Mouse (Mus musculus) liver, adult 2 months (tissue): Measurements from ENCODE around the gene Fam166a. TPM values are rescaled to one million over a fixed set of nuclear protein-coding genes. Genes with fewer than 3 reads are reported as not detected.
A peak's percentile ranks its signal among the peaks of the same experiment; 100 is the strongest.

Experiments
- DNase-seq: peaks from one replicate; pipeline ENCODE4 v3.0.0-alpha.2; 2011; ENCODE audit warnings: low read depth, low spot score; ENCODE audit errors: extremely low read depth
- H3K27ac ChIP-seq: fragments of 200-500 bp; replicated peaks from 2 replicates; pipeline ENCODE4 v1.5.1; 2012; ENCODE audit warnings: low read depth, mild to moderate bottlenecking, control low read depth, inconsistent platforms, low read length; ENCODE audit not compliant: insufficient read depth
- H3K27me3 ChIP-seq: fragments of 200-500 bp; 2 replicates; pipeline ENCODE4 v1.6.1; 2012; ENCODE audit warnings: mild to moderate bottlenecking, moderate library complexity, low read length, inconsistent platforms; ENCODE audit not compliant: control insufficient read depth, insufficient read depth
- H3K36me3 ChIP-seq: fragments of 200-500 bp; 2 replicates; pipeline ENCODE4 v1.6.1; 2012; ENCODE audit warnings: low read length, inconsistent platforms; ENCODE audit not compliant: control insufficient read depth, insufficient read depth
- H3K4me1 ChIP-seq: fragments of 200-500 bp; 2 replicates; pipeline ENCODE4 v1.6.1; 2011; ENCODE audit warnings: low read length; ENCODE audit not compliant: control insufficient read depth, insufficient read depth
- H3K4me3 ChIP-seq: fragments of 200-500 bp; 2 replicates; pipeline ENCODE4 v1.5.1; 2011; ENCODE audit warnings: low read depth, mild to moderate bottlenecking, control low read depth, low read length, moderate library complexity; ENCODE audit not compliant: insufficient read depth
- H3K79me2 ChIP-seq: fragments of 200-500 bp; 2 replicates; pipeline ENCODE4 v1.6.1; 2012; ENCODE audit warnings: inconsistent platforms, mild to moderate bottlenecking, low read length, moderate library complexity; ENCODE audit not compliant: control insufficient read depth, insufficient read depth
- H3K9ac ChIP-seq: fragments of 200-500 bp; 2 replicates; pipeline ENCODE4 v1.6.1; 2012; ENCODE audit warnings: low read depth, mild to moderate bottlenecking, control low read depth, inconsistent platforms, low read length
- CTCF ChIP-seq: fragments of 200-500 bp; IDR thresholded peaks from 2 replicates; pipeline ENCODE4 v1.5.1; 2011; ENCODE audit warnings: low read depth, low read length, control low read depth
- POLR2A ChIP-seq: fragments of 200-500 bp; IDR thresholded peaks from 2 replicates; pipeline ENCODE4 v1.6.1; 2011; ENCODE audit warnings: low read length, control low read depth; ENCODE audit not compliant: insufficient read depth; ENCODE audit errors: extremely low read depth
- WGBS: fragments of 180-500 bp; shearing (Covaris S2); methylation state at CpG from one replicate; pipeline ENCODE4 v1.1.7; 2018; 5-methylcytosine and 5-hydroxymethylcytosine counted together
- polyA plus RNA-seq: library from polyadenylated mRNA; depleted of rRNA; stranded (reverse); fragments of >200 nt; gene quantifications from 2 replicates; pipeline ENCODE4 v1.2.3, GENCODE M21; 2012; rRNA removed
- total RNA-seq: library from RNA; depleted of rRNA; stranded (reverse); fragments of >200 nt; gene quantifications from 2 replicates; pipeline ENCODE4 v1.2.3, GENCODE M21; 2014; rRNA removed

Fam166a gene
- total and polyA plus RNA-seq, 2 experiments = 0.07 TPM; not detected in 1

- Histone ChIP-seq H3K4me3 (no peak overlapping the region), H3K4me1 (peaks cover 17% of the 10 kb centered on the region)
- TF ChIP-seq POLR2A (no peak), CTCF (no peak)
Measured at GRCm38 (mm10) chr2:25264286-25264660, 45.7 kb downstream of the Fam166a start.

DNA sequence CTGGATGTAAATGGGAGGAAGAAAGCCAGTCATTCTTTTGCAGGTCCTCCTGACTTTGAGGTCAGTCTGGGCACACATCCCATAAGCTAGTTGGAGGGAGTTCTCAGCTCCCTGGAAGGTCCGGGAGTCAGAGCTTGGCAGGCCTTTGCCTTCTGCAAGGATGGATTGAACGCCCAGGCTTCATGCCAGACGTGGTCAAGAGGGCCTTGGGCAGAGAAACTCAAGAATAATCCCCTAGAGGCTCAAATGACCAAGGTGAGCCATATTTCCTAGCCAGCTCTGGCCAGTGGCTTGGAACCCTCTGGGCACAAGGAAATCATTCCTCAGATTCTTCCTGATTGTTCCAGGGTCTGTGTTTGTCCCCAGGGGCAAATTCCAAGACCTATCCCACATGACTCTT lies 46.3 kb downstream of the Fam166a start:
- Histone ChIP-seq H3K36me3 (no peaks in the 10 kb centered on the region), H3K4me3 (no peak overlapping the region), H3K4me1 (peaks cover 17% of the 10 kb centered on the region), H3K79me2 (peaks cover 9% of the 10 kb centered on the region; the same call in 1 of the 2 replicates), H3K9ac (no peak overlapping the region), H3K27me3 (no peaks in the 10 kb centered on the region), H3K27ac (no peak overlapping the region)
- DNase-seq = peak; percentile 18
- TF ChIP-seq POLR2A (no peak), CTCF (no peak)
- WGBS = 66% methylated on average over 3 of the region's 3 CpGs

More at GRCm38 (mm10) chr2:25264286-25264660, 45.7 kb downstream of the Fam166a start:
- H3K27me3 ChIP-seq = no peaks in the 10 kb centered on the region
- no peak overlapping the region for H3K27ac ChIP-seq
- DNase-seq = no peak
- WGBS = 85% methylated on average over 5 of the region's 5 CpGs
- H3K9ac ChIP-seq = no peak overlapping the region
- peaks cover 9% of the 10 kb centered on the region; the same call in 1 of the 2 replicates for H3K79me2 ChIP-seq
- H3K36me3 ChIP-seq = no peaks in the 10 kb centered on the region

DNA sequence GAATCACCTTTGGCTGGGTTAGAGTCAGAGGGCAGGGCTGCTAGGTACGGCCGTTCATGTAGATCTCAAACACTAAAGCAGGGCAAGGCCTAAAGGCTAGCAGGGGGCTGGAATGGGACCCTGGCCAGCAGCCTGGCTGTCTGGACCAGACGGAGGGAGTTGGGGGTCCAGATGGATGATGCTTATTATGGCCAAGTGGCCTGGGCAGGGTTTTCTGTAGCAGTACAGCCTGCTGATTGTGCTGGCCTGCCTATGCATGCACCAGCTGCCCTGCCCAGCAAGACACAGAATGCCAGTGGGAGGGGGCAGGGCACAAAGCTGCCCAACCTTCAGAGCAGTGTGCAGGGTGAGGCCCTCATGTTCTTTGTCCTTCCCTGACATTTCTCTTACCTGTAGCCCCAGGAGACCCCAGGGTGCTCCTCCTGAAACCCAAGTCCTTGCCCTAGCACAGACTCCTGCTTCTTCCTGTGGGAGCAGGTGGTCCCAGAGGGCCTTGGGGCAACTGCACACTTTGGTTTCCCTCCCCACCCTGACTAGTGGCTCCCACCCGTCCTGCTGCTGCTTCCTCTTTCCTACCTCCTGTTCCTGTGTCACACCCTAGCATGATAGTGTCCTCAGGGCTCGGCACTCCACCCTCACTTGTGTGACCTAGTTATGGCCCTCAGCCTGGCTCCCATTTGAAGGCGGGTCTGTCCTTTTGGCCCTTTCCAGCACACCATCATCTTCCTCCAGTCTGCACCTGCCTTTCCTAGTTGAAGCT lies 47.5 kb downstream of the Fam166a start:
- Histone ChIP-seq H3K36me3 (no peaks in the 10 kb centered on the region), H3K4me1 (peaks cover 18% of the 10 kb centered on the region), H3K27me3 (no peaks in the 10 kb centered on the region), H3K79me2 (peaks cover 9% of the 10 kb centered on the region; the same call in 1 of the 2 replicates), H3K27ac (no peak overlapping the region), H3K9ac (no peak overlapping the region), H3K4me3 (no peak overlapping the region)
- WGBS = 39% methylated on average over 6 of the region's 6 CpGs
- TF ChIP-seq POLR2A (no peak), CTCF (no peak)
- DNase-seq = peak; percentile 34

GRCm38 (mm10) chr2:25266720-25267119 lies 48.2 kb downstream of the Fam166a start:
- Histone ChIP-seq H3K4me1 (peaks cover 23% of the 10 kb centered on the region), H3K4me3 (no peak overlapping the region), H3K9ac (no peak overlapping the region), H3K36me3 (no peaks in the 10 kb centered on the region), H3K79me2 (peaks cover 9% of the 10 kb centered on the region; the same call in 1 of the 2 replicates), H3K27me3 (no peaks in the 10 kb centered on the region), H3K27ac (no peak overlapping the region)
- DNase-seq = peak; percentile 36
- WGBS = 5% methylated on average over 2 of the region's 2 CpGs
- TF ChIP-seq POLR2A = no peak
- TF ChIP-seq CTCF = no peak

- no peak overlapping the region for H3K9ac ChIP-seq
- no peak overlapping the region for H3K27ac ChIP-seq
Measured at GRCm38 (mm10) chr2:25267241-25267640, 48.7 kb downstream of the Fam166a start.

DNA sequence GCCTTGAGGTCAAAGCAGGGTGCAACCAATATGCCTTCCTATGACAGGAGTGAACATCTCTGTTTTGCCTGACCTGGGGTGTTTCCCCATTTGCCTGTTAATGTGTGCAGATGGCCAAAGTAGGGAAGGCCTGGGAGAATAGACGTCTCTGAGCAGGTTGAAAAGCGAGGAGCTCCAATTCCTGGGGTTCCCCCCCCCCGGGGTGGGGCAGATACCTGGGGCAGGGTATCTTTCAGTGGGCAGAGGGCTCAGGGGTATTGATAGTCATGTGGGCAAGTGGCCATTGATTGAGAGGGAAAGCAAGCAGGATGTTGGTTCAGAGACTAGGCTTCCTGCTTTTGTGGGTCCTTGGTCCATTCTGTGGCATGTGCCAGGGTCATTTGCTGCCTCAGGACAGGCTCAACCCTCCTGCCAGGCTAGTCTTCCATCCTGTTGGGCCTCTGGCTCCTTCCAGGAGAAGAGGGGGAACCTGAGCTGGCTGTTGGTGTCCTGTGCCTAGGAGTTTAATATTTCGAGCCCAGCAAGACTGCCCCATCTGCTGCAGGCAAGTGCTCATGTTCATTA lies 49.3 kb downstream of the Fam166a start:
- H3K4me1 ChIP-seq = peaks cover 25% of the 10 kb centered on the region
- H3K27ac ChIP-seq = no peak overlapping the region
- H3K4me3 ChIP-seq = no peak overlapping the region
- H3K27me3 ChIP-seq = no peaks in the 10 kb centered on the region
- TF ChIP-seq CTCF = no peak
- no peak for TF ChIP-seq POLR2A
- peaks cover 14% of the 10 kb centered on the region; the same call in 1 of the 2 replicates for H3K79me2 ChIP-seq
- no peak overlapping the region for H3K9ac ChIP-seq
- DNase-seq = no peak
- no peaks in the 10 kb centered on the region for H3K36me3 ChIP-seq
- WGBS = 83% methylated on average over 4 of the region's 4 CpGs

More at GRCm38 (mm10) chr2:25267241-25267640, 48.7 kb downstream of the Fam166a start:
- Histone ChIP-seq H3K4me1 (peaks cover 23% of the 10 kb centered on the region), H3K4me3 (no peak overlapping the region), H3K79me2 (peaks cover 9% of the 10 kb centered on the region; the same call in 1 of the 2 replicates), H3K36me3 (no peaks in the 10 kb centered on the region), H3K27me3 (no peaks in the 10 kb centered on the region)
- no peak for TF ChIP-seq POLR2A
- TF ChIP-seq CTCF = no peak
- DNase-seq = no peak

Other genes starting within 250 kb of the Fam166a start
Only the 30 nearest of the 32 such genes appear.
- 71.2 and 76.2 TPM in 2 replicates for gene Nsmf, start 164.4 kb upstream of the Fam166a start, total RNA-seq
- 182 and 219 TPM in 2 replicates for gene Nsmf, start 164.4 kb upstream of the Fam166a start, polyA plus RNA-seq
- gene Entpd8, start 138.4 kb upstream of the Fam166a start, total RNA-seq = 84.8 and 91.8 TPM in 2 replicates
- gene Entpd8, start 138.4 kb upstream of the Fam166a start, polyA plus RNA-seq = 159 and 196 TPM in 2 replicates
- gene Noxa1, start 123.6 kb upstream of the Fam166a start, total RNA-seq = not detected in 2 replicates
- 0.15 TPM in 1 of 2 replicates, not detected in the other for gene Noxa1, start 123.6 kb upstream of the Fam166a start, polyA plus RNA-seq
- 0.74 and 2.1 TPM in 2 replicates for gene Nrarp, start 38.0 kb upstream of the Fam166a start, total RNA-seq
- 1.5 and 1.6 TPM in 2 replicates for gene Nrarp, start 38.0 kb upstream of the Fam166a start, polyA plus RNA-seq
- 4.6 TPM in 2 replicates for gene Tor4a, start 21.9 kb upstream of the Fam166a start, total RNA-seq
- gene Tor4a, start 21.9 kb upstream of the Fam166a start, polyA plus RNA-seq = 4.3 and 7.0 TPM in 2 replicates
- 18.4 and 19.1 TPM in 2 replicates for gene Nelfb, start 7.3 kb upstream of the Fam166a start, total RNA-seq
- 22.4 and 27.5 TPM in 2 replicates for gene Nelfb, start 7.3 kb upstream of the Fam166a start, polyA plus RNA-seq
- gene Stpg3, start 4.1 kb upstream of the Fam166a start, total RNA-seq = not detected in 2 replicates
- gene Stpg3, start 4.1 kb upstream of the Fam166a start, polyA plus RNA-seq = not detected in 2 replicates
- 80.5 and 129 TPM in 2 replicates for gene Tubb4b, start 6.0 kb downstream of the Fam166a start, total RNA-seq
- gene Tubb4b, start 6.0 kb downstream of the Fam166a start, polyA plus RNA-seq = 253 and 254 TPM in 2 replicates
- gene Slc34a3, start 15.6 kb downstream of the Fam166a start, total RNA-seq = not detected in 2 replicates
- not detected in 2 replicates for gene Slc34a3, start 15.6 kb downstream of the Fam166a start, polyA plus RNA-seq
- not detected in 2 replicates for gene Rnf224, start 18.0 kb downstream of the Fam166a start, total RNA-seq
- gene Rnf224, start 18.0 kb downstream of the Fam166a start, polyA plus RNA-seq = not detected in 2 replicates
- gene Rnf208, start 23.5 kb downstream of the Fam166a start, total RNA-seq = not detected in 2 replicates
- 0.27 and 0.48 TPM in 2 replicates for gene Rnf208, start 23.5 kb downstream of the Fam166a start, polyA plus RNA-seq
- not detected in 2 replicates for gene Cysrt1, start 23.7 kb downstream of the Fam166a start, total RNA-seq
- gene Cysrt1, start 23.7 kb downstream of the Fam166a start, polyA plus RNA-seq = 0.17 TPM in 1 of 2 replicates, not detected in the other
- 2.2 and 3.4 TPM in 2 replicates for gene AL732309.1, start 28.1 kb downstream of the Fam166a start, total RNA-seq
- gene AL732309.1, start 28.1 kb downstream of the Fam166a start, polyA plus RNA-seq = 4.0 and 7.3 TPM in 2 replicates
- 13.8 and 14.5 TPM in 2 replicates for gene Tmem203, start 36.7 kb downstream of the Fam166a start, total RNA-seq
- gene Tmem203, start 36.7 kb downstream of the Fam166a start, polyA plus RNA-seq = 38.5 and 43.7 TPM in 2 replicates
- 0.55 and 2.6 TPM in 2 replicates for gene Tprn, start 43.9 kb downstream of the Fam166a start, total RNA-seq
- gene Tprn, start 43.9 kb downstream of the Fam166a start, polyA plus RNA-seq = 4.2 and 4.3 TPM in 2 replicates
- 12.7 and 17.6 TPM in 2 replicates for gene Ssna1, start 53.7 kb downstream of the Fam166a start, total RNA-seq
- gene Ssna1, start 53.7 kb downstream of the Fam166a start, polyA plus RNA-seq = 23.0 and 25.5 TPM in 2 replicates
- gene Anapc2, start 53.7 kb downstream of the Fam166a start, total RNA-seq = 24.0 and 24.6 TPM in 2 replicates
- gene Anapc2, start 53.7 kb downstream of the Fam166a start, polyA plus RNA-seq = 45.8 and 52.1 TPM in 2 replicates
- gene Tmem210, start 69.4 kb downstream of the Fam166a start, total RNA-seq = not detected in 2 replicates
- gene Tmem210, start 69.4 kb downstream of the Fam166a start, polyA plus RNA-seq = not detected in 2 replicates
- gene Lrrc26, start 71.2 kb downstream of the Fam166a start, total RNA-seq = not detected in 2 replicates
- 0.07 and 0.10 TPM in 2 replicates for gene Lrrc26, start 71.2 kb downstream of the Fam166a start, polyA plus RNA-seq
- gene Grin1, start 100.4 kb downstream of the Fam166a start, total RNA-seq = 0.07 TPM in 1 of 2 replicates, not detected in the other
- not detected in 2 replicates for gene Grin1, start 100.4 kb downstream of the Fam166a start, polyA plus RNA-seq
- gene Man1b1, start 113.6 kb downstream of the Fam166a start, total RNA-seq = 17.3 and 19.5 TPM in 2 replicates
- 8.1 TPM in 2 replicates for gene Man1b1, start 113.6 kb downstream of the Fam166a start, polyA plus RNA-seq
- gene Dpp7, start 137.6 kb downstream of the Fam166a start, total RNA-seq = 26.9 and 30.1 TPM in 2 replicates
- gene Dpp7, start 137.6 kb downstream of the Fam166a start, polyA plus RNA-seq = 28.6 and 45.1 TPM in 2 replicates
- gene Uap1l1, start 146.9 kb downstream of the Fam166a start, total RNA-seq = 3.3 and 5.4 TPM in 2 replicates
- 3.0 and 8.1 TPM in 2 replicates for gene Uap1l1, start 146.9 kb downstream of the Fam166a start, polyA plus RNA-seq
- 0.47 TPM in 1 of 2 replicates, not detected in the other for gene Sapcd2, start 153.6 kb downstream of the Fam166a start, total RNA-seq
- gene Sapcd2, start 153.6 kb downstream of the Fam166a start, polyA plus RNA-seq = not detected in 2 replicates
- 0.87 and 0.92 TPM in 2 replicates for gene Entpd2, start 177.1 kb downstream of the Fam166a start, total RNA-seq
- gene Entpd2, start 177.1 kb downstream of the Fam166a start, polyA plus RNA-seq = 5.6 and 9.7 TPM in 2 replicates
- 1.7 and 3.6 TPM in 2 replicates for gene Npdc1, start 180.6 kb downstream of the Fam166a start, total RNA-seq
- gene Npdc1, start 180.6 kb downstream of the Fam166a start, polyA plus RNA-seq = 8.4 and 8.9 TPM in 2 replicates
- 0.13 TPM in 1 of 2 replicates, not detected in the other for gene Fut7, start 204.5 kb downstream of the Fam166a start, total RNA-seq
- gene Fut7, start 204.5 kb downstream of the Fam166a start, polyA plus RNA-seq = 0.07 and 0.21 TPM in 2 replicates
- gene Abca2, start 210.0 kb downstream of the Fam166a start, total RNA-seq = 11.1 and 13.4 TPM in 2 replicates
- 40.9 and 48.7 TPM in 2 replicates for gene Abca2, start 210.0 kb downstream of the Fam166a start, polyA plus RNA-seq
- gene Clic3, start 238.1 kb downstream of the Fam166a start, total RNA-seq = 0.18 and 0.54 TPM in 2 replicates
- gene Clic3, start 238.1 kb downstream of the Fam166a start, polyA plus RNA-seq = 6.2 and 9.2 TPM in 2 replicates
- gene Paxx, start 242.3 kb downstream of the Fam166a start, total RNA-seq = 30.6 and 36.8 TPM in 2 replicates
- 173 and 181 TPM in 2 replicates for gene Paxx, start 242.3 kb downstream of the Fam166a start, polyA plus RNA-seq